Mouse (Mus musculus) CH12.LX (cell line): ENCODE measurements around the gene AC134908.4. TPM values are rescaled to one million over a fixed set of nuclear protein-coding genes. Genes with fewer than 3 reads are reported as not detected.

Experiments used
- DNase-seq: peaks from one replicate; pipeline ENCODE4 v3.0.0-alpha.2; 2013; ENCODE audit errors: extremely low read depth
- H3K27ac ChIP-seq: 2 replicates; pipeline ENCODE4 v1.5.1; 2012; ENCODE audit warnings: low read depth, mild to moderate bottlenecking, control low read depth, moderate library complexity; ENCODE audit not compliant: insufficient read depth
- H3K27me3 ChIP-seq: replicated peaks from 2 replicates; pipeline ENCODE3; 2012; ENCODE audit warnings: inconsistent platforms
- H3K36me3 ChIP-seq, 2 experiments: replicated peaks in 1 of 2; 2 replicates each; pipeline versions ENCODE3 to v1.6.1; 2012; ENCODE audit warnings: inconsistent platforms in 1 of 2, low read length in 1 of 2, mild to moderate bottlenecking in 1 of 2, mixed read lengths in 1 of 2, moderate library complexity in 1 of 2; ENCODE audit not compliant: control insufficient read depth in 1 of 2, insufficient read depth in 1 of 2
- H3K4me1 ChIP-seq, 2 experiments: 2 replicates each; pipeline ENCODE4 v1.6.1; 2012; ENCODE audit warnings: inconsistent platforms in 1 of 2, moderate library complexity in 1 of 2; ENCODE audit not compliant: insufficient read depth in 2 of 2, control insufficient read depth in 1 of 2
- H3K4me2 ChIP-seq: 2 replicates; pipeline ENCODE4 v1.6.1; 2012; ENCODE audit warnings: low read depth, mild to moderate bottlenecking, control low read depth; ENCODE audit not compliant: poor library complexity, insufficient read depth, severe bottlenecking
- H3K4me3 ChIP-seq, 3 experiments: fragments of 150-350 bp in 1 of 3; sonication (generic) in 1 of 3; replicated peaks in 1 of 3; 2 replicates each; pipeline versions ENCODE3 to v1.5.1; 2011 to 2012; ENCODE audit warnings: low read depth in 2 of 3, low read length in 2 of 3, mild to moderate bottlenecking in 2 of 3, moderate library complexity in 2 of 3, control low read depth in 1 of 3, improper control_type of control experiment in 1 of 3, inconsistent platforms in 1 of 3, mixed read lengths in 1 of 3; ENCODE audit not compliant: poor library complexity in 1 of 3
- H3K79me2 ChIP-seq: replicated peaks from 2 replicates; pipeline ENCODE4 v1.6.1; 2012; ENCODE audit warnings: mild to moderate bottlenecking, moderate library complexity; ENCODE audit not compliant: control insufficient read depth, poor library complexity, insufficient read depth, severe bottlenecking; ENCODE audit errors: extremely low read depth
- H3K9ac ChIP-seq: 2 replicates; pipeline ENCODE4 v1.6.1; 2012; ENCODE audit warnings: low read depth, mild to moderate bottlenecking, control low read depth, moderate library complexity; ENCODE audit not compliant: insufficient read depth
- H3K9me3 ChIP-seq: replicated peaks from 2 replicates; pipeline ENCODE3; 2012; ENCODE audit warnings: low read length, inconsistent platforms, mixed read lengths
- BHLHE40 ChIP-seq: IDR thresholded peaks from 2 replicates; pipeline ENCODE4 v1.6.1; 2011; ENCODE audit warnings: mild to moderate bottlenecking, low read depth, low read length, improper control_type of control experiment
- CHD1 ChIP-seq: IDR thresholded peaks from 2 replicates; pipeline ENCODE4 v1.6.1; 2012; ENCODE audit warnings: low read depth, low read length, improper control_type of control experiment, inconsistent platforms
- CHD2 ChIP-seq: IDR thresholded peaks from 2 replicates; pipeline ENCODE4 v1.6.1; 2011; ENCODE audit warnings: low read length, improper control_type of control experiment
- CTCF ChIP-seq, 2 experiments: IDR thresholded peaks in 1 of 2; conservative IDR thresholded peaks in 1 of 2; 2 replicates each; pipeline ENCODE4 v1.5.1; 2011 to 2012; ENCODE audit warnings: low read depth in 2 of 2, low read length in 2 of 2, improper control_type of control experiment in 1 of 2, inconsistent platforms in 1 of 2, mild to moderate bottlenecking in 1 of 2, moderate library complexity in 1 of 2
- GABPA ChIP-seq: IDR thresholded peaks from 2 replicates; pipeline ENCODE4 v1.6.1; 2012; ENCODE audit warnings: low read depth, low read length, improper control_type of control experiment, inconsistent platforms; ENCODE audit not compliant: insufficient replicate concordance
- JUN ChIP-seq: IDR thresholded peaks from 2 replicates; pipeline ENCODE4 v1.6.1; 2011; ENCODE audit warnings: low read depth, mild to moderate bottlenecking, low read length, improper control_type of control experiment, moderate library complexity; ENCODE audit not compliant: insufficient read depth
- MXI1 ChIP-seq: IDR thresholded peaks from 2 replicates; pipeline ENCODE4 v1.6.1; 2011; ENCODE audit warnings: mild to moderate bottlenecking, low read depth, low read length, improper control_type of control experiment
- MYC ChIP-seq: IDR thresholded peaks from 2 replicates; pipeline ENCODE4 v1.6.1; 2011; ENCODE audit warnings: low read depth, mild to moderate bottlenecking, improper control_type of control experiment, low read length
- NRF1 ChIP-seq: IDR thresholded peaks from 2 replicates; pipeline ENCODE4 v1.6.1; 2014; ENCODE audit warnings: low read depth, mild to moderate bottlenecking, inconsistent platforms, low read length, improper control_type of control experiment, moderate library complexity
- RAD21 ChIP-seq: IDR thresholded peaks from 2 replicates; pipeline ENCODE4 v1.6.1; 2011; ENCODE audit warnings: low read depth, mild to moderate bottlenecking, low read length, improper control_type of control experiment, moderate library complexity
- SIN3A ChIP-seq: IDR thresholded peaks from 2 replicates; pipeline ENCODE4 v1.6.1; 2012; ENCODE audit warnings: low read length, improper control_type of control experiment, inconsistent platforms
- TBP ChIP-seq: conservative IDR thresholded peaks from 2 replicates; pipeline ENCODE4 v1.6.1; 2011; ENCODE audit warnings: low read depth, low read length, improper control_type of control experiment
- TCF12 ChIP-seq: IDR thresholded peaks from 2 replicates; pipeline ENCODE4 v1.6.1; 2014; ENCODE audit warnings: low read depth, mild to moderate bottlenecking, inconsistent platforms, low read length, improper control_type of control experiment
- UBTF ChIP-seq: IDR thresholded peaks from 2 replicates; pipeline ENCODE4 v1.6.1; 2012; ENCODE audit warnings: low read depth, mild to moderate bottlenecking, inconsistent platforms, low read length, improper control_type of control experiment, moderate library complexity
- USF1 ChIP-seq: IDR thresholded peaks from 2 replicates; pipeline ENCODE4 v1.6.1; 2014; ENCODE audit warnings: low read depth, mild to moderate bottlenecking, inconsistent platforms, low read length, improper control_type of control experiment
- USF2 ChIP-seq: conservative IDR thresholded peaks from 2 replicates; pipeline ENCODE4 v1.6.1; 2011; ENCODE audit warnings: low read depth, low read length, improper control_type of control experiment
- ZKSCAN1 ChIP-seq: IDR thresholded peaks from 2 replicates; pipeline ENCODE4 v1.6.1; 2012; ENCODE audit warnings: low read depth, inconsistent platforms, low read length, improper control_type of control experiment, borderline replicate concordance
- ZMIZ1 ChIP-seq: IDR thresholded peaks from 2 replicates; pipeline ENCODE4 v1.6.1; 2012; ENCODE audit warnings: low read depth, mild to moderate bottlenecking, inconsistent platforms, low read length, improper control_type of control experiment
- ZNF384 ChIP-seq: IDR thresholded peaks from 2 replicates; pipeline ENCODE4 v1.6.1; 2012; ENCODE audit warnings: low read depth, low read length, improper control_type of control experiment, inconsistent platforms
- dilution Hi-C: fragments of 300-500 bp; cut with MboI; formaldehyde crosslinking; loops from 2 replicates; pipeline ENCODE4 v1.14.3; 2020; ENCODE audit warnings: low sequenced_read_pairs; ENCODE audit not compliant: extremely low pct_unique_long_range_greater_than_20kb, extremely low pct_ligation_motif_present
- in situ Hi-C: fragments of 300-500 bp; cut with MboI; formaldehyde crosslinking; loops from 3 replicates; pipeline ENCODE4 v1.14.3; 2019; ENCODE audit warnings: low sequenced_read_pairs, low pct_ligation_motif_present, low pct_unique_long_range_greater_than_20kb, mixed read lengths
- polyA plus RNA-seq: library from polyadenylated mRNA; unstranded; fragments of >175 nt; gene quantifications from 2 replicates; pipeline ENCODE4 v1.2.1, GENCODE M21; 2012; ENCODE audit warnings: low read depth; ENCODE audit not compliant: insufficient read length
- total RNA-seq, 2 experiments: library from RNA; depleted of rRNA; stranded (reverse); fragments of 300-350 nt in 1 of 2; fragments of >200 nt in 1 of 2; gene quantifications; 2 replicates each; pipeline ENCODE4 v1.2.3; 2012 to 2014

Gene AC134908.4
- total and polyA plus RNA-seq, 3 experiments: not detected

DNA sequence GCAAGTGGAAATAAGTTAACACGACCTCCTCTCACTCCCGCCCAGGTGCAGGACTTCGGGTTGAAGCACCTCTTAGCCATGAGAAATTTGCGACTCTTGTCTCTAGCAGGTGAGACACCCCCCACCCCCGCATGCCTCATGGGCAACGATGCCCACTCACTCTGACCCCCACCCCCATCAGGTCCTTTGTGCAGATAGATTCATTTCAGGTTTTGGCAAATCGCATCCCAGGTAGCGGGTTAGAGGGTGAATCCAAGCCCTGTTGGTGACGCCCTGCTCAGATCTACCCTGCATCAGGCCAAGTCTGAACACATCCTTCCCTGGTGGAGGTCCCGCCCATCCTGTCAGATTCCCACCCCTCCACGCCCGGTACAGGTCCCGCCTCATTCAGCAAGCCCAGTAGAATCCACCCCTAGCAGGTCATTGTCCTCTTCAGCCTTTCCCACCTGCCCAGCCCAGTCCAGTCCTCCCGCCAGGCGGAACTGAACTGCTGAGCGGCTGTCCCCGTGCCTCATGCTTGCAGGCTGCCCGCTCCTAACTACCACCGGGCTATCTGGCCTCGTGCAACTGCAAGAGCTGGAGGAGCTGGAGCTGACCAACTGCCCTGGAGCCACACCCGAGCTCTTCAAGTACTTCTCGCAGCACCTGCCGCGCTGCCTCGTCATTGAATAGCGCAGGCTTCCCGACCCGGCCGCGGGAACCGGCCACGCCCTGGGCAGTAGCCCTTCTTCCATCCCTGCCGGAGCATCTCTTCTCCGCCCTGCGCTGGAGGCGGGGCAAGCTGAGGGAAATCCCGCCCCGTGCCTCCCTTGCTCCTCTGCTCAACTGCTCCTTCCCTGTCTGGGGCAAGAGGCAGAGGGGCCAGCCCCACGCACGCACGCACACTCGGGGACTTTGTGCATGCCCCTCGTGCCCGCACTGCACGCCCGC lies 23.7 kb upstream of the AC134908.4 start:
- Histone ChIP-seq H3K4me3 (peak overlapping the region in 1 of 3 experiments; percentile 15), H3K9ac (no peak overlapping the region), H3K36me3 (no peaks in the 10 kb centered on the region), H3K27ac (no peak overlapping the region), H3K27me3 (peaks cover 81% of the 10 kb centered on the region), H3K9me3 (no peaks in the 10 kb centered on the region), H3K79me2 (no peaks in the 10 kb centered on the region), H3K4me1 (peaks cover 12 to 17% of the 10 kb centered on the region in 2 experiments), H3K4me2 (peak overlapping the region; percentile 76)
- no peak for DNase-seq
- dilution Hi-C loops (no loop called here), in situ Hi-C loops (no loop called here)
- TF ChIP-seq NRF1 (peak; percentile 36; the same call in 1 of the 2 replicates), GABPA (no peak)

DNA sequence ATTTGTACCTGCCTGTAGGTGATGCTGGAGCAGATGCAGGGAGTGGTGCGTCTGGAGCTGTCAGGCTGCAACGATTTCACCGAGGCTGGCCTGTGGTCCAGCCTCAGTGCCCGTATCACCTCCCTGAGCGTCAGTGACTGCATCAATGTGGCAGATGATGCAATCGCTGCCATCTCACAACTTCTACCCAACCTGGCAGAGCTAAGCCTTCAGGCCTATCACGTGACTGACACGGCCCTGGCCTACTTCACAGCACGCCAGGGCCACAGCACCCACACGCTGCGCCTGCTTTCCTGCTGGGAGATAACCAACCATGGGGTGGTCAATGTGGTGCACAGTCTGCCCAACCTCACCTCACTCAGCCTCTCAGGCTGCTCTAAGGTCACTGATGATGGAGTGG lies 22.2 kb upstream of the AC134908.4 start:
- peaks cover 94% of the 10 kb centered on the region for H3K27me3 ChIP-seq
- no peak overlapping the region for H3K4me3 ChIP-seq
- no peak for DNase-seq
- no peak overlapping the region for H3K9ac ChIP-seq
- in situ Hi-C loops: no loop called here
- peaks cover 12 to 13% of the 10 kb centered on the region in 2 experiments for H3K4me1 ChIP-seq
- H3K9me3 ChIP-seq: no peaks in the 10 kb centered on the region
- dilution Hi-C loops: no loop called here
- H3K4me2 ChIP-seq: no peak overlapping the region
- TF ChIP-seq UBTF: no peak
- no peak for TF ChIP-seq TCF12
- TF ChIP-seq JUN: no peak
- peak; percentile 15; the same call in 1 of the 2 replicates for TF ChIP-seq USF1
- no peak for TF ChIP-seq GABPA
- H3K79me2 ChIP-seq: no peaks in the 10 kb centered on the region
- no peaks in the 10 kb centered on the region for H3K36me3 ChIP-seq
- H3K27ac ChIP-seq: no peak overlapping the region

DNA sequence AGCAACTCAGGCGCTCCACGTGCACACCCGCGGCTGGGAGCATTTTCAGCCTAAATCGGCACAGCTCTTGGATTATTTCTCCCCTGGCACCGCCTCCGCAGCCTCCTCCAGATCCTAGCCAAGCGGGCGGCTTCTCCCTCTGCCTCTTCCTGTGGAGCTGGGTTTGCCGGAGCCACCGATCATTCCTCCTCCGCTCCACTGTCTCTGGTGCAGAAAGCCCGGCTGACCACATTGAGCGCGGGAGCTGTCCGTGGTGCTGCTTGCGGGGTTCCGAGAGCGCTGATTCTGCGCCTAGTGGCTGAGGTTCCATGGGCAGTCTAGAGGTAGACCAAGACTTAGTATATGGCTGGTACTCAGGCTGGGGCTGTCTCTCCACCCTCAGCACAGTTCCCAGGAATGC lies 18.0 kb upstream of the AC134908.4 start:
- Histone ChIP-seq H3K27ac (no peak overlapping the region), H3K4me1 (peaks cover 2 to 5% of the 10 kb centered on the region in 2 experiments; a peak in 3 of 4 replicates), H3K27me3 (peaks cover 95% of the 10 kb centered on the region), H3K9me3 (no peaks in the 10 kb centered on the region), H3K79me2 (no peaks in the 10 kb centered on the region), H3K36me3 (no peaks in the 10 kb centered on the region), H3K4me2 (no peak overlapping the region), H3K4me3 (no peak overlapping the region), H3K9ac (no peak overlapping the region)
- TF ChIP-seq MYC (no peak), CHD1 (no peak), MXI1 (peak; percentile 87), CHD2 (no peak), RAD21 (no peak), BHLHE40 (no peak), NRF1 (no peak; the same call in 1 of the 2 replicates), SIN3A (peak; percentile 81; the same call in 1 of the 2 replicates), CTCF (conservative IDR thresholded peaks at IDR 0.05 in 1 of 2, IDR thresholded peaks at IDR 0.05 in 1 of 2; ENCODE audit: low read depth in 2 of 2, low read length in 2 of 2) (peak in 1 of 2 experiments; percentile 50; a peak in 2 of 4 replicates), ZKSCAN1 (no peak), ZMIZ1 (no peak), TCF12 (no peak), ZNF384 (no peak), TBP (no peak), USF2 (no peak)
- peak; percentile 57 for DNase-seq
- in situ Hi-C loops (no loop called here), dilution Hi-C loops (no loop called here)
